Mouse (Mus musculus): Measurements from ENCODE around the gene Dyrk3. TPM values are rescaled to one million over a fixed set of nuclear protein-coding genes. Genes with fewer than 3 reads are reported as not detected.

Dyrk3 gene
- polyA plus RNA-seq, 1 experiment from 2014 or later = 0.80 TPM

DNA sequence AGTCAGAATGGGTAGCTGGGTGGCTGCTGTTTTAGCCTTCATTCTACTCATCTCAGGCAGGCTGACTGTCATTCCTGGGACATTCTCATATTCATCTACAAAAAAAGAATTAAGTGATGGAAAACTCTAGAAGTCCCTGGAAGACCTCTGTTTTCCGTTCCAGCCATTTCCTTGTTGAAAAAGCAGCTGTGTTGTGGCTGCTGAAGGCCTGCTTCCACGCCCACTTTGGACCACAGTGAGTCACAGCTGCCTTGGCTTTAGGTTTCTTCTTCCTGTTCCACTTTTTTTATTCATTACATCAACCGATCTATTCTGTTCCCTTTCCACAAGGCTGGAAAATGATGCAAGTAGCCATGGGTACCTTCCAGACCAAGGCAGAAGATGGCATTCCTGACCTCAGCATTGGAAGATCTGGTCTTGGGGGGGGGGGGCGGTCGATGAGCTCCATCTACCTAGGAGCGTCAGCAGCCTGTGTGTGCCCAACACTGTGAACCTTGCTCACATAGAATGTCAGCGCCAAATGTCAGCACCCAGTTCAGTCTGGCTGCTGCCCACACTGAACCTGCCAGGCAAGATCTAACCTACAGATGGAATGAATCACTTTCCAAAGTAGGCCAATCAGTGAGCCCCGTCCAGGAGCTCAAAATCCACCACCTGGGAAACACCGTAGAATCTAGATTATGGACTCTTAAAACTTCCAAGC lies 46.3 kb upstream of the Dyrk3 start:
- WGBS = 63% methylated on average over 9 of the region's 9 CpGs
- Histone ChIP-seq H3K4me3 (ENCODE audit: low read depth, low read length) (no peak overlapping the region), H3K4me1 (replicated peaks; ENCODE audit: control insufficient read depth, insufficient read depth, low read length) (no peaks in the 10 kb centered on the region), H3K36me3 (ENCODE audit: control insufficient read depth, insufficient read depth) (peaks cover 4% of the 10 kb centered on the region; the same call in 1 of the 2 replicates), H3K27me3 (replicated peaks; ENCODE audit: control insufficient read depth, insufficient read depth, low read length) (no peaks in the 10 kb centered on the region), H3K4me2 (replicated peaks; ENCODE audit: low read depth) (no peak overlapping the region), H3K9me3 (ENCODE audit: control insufficient read depth) (no peaks in the 10 kb centered on the region), H3K9ac (ENCODE audit: low read depth, low read length) (no peak overlapping the region), H3K27ac (ENCODE audit: low read depth, low read length) (no peak overlapping the region)
- no peak for TF ChIP-seq CTCF (IDR thresholded peaks at IDR 0.05; ENCODE audit: low read depth)
- no peak for ATAC-seq

DNA sequence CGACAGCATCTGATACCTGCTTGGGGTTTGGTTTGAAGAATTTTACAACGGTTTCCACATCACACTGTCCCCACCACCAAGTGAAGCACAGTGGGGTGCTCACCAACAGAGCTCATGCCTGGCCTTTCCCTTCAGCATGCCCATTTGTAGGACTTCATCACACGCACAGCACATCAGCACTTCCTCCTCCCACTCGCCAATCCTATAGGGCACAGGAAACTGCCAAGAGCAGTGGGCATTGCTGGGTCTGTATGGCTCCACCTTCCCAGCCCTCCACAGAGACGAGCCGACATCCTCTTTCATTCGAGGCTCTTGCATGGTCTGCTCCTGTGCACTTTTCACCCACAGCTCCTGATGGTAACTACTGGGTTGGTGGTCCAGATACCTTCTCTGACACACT lies 45.1 kb upstream of the Dyrk3 start:
- Histone ChIP-seq H3K4me1 (replicated peaks; ENCODE audit: control insufficient read depth, insufficient read depth, low read length) (no peaks in the 10 kb centered on the region), H3K4me3 (ENCODE audit: low read depth, low read length) (no peak overlapping the region), H3K9ac (ENCODE audit: low read depth, low read length) (no peak overlapping the region), H3K27ac (ENCODE audit: low read depth, low read length) (no peak overlapping the region), H3K4me2 (replicated peaks; ENCODE audit: low read depth) (no peak overlapping the region), H3K27me3 (replicated peaks; ENCODE audit: control insufficient read depth, insufficient read depth, low read length) (no peaks in the 10 kb centered on the region), H3K9me3 (ENCODE audit: control insufficient read depth) (no peaks in the 10 kb centered on the region), H3K36me3 (ENCODE audit: control insufficient read depth, insufficient read depth) (peaks cover 7% of the 10 kb centered on the region; the same call in 1 of the 2 replicates)
- TF ChIP-seq CTCF (IDR thresholded peaks at IDR 0.05; ENCODE audit: low read depth) = no peak
- 85% methylated on average over 7 of the region's 7 CpGs for WGBS
- no peak for ATAC-seq

DNA sequence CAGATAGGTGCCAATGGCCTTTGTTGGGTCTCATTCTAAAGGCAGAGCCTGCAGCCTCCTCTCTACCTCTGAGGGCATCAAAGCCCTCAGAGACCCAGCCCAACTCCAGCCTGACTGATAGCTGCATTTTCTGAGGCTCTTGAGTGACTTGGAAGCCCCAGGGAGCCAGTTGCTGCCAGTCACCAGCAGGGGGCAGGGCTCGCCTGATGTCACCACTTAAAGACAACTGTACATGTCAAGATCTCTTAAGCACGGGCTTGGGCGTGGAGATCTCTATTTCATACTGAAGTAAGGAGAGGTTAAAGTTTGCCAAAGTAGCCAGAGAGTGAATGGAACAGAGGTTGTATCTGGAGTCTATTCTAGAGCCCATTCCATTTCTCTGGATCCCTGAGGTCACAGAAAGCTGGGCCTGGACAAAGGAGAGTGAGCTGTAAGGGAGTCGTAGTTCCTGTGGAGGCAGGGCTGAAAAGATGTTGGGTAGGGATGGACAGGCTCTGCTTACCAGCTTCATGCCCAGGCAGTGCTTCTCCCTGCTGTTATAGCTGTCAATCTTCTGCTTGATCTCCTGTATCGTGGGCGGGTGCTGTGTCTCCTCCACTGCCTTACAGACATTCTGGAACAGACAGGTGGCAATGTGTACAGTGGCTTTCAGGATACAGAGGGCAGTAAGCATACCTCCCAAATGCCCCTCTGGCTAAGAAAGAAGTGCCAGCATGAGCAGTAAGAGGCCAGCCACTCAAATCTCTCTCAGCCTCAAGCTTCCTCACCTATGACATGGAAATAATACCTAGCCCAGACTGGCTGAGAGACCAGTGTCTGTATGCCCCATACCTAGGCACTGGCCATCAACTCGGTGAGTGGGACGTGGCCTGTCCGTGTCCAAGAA lies 43.7 kb upstream of the Dyrk3 start:
- Histone ChIP-seq H3K9ac (ENCODE audit: low read depth, low read length) (no peak overlapping the region), H3K27ac (ENCODE audit: low read depth, low read length) (no peak overlapping the region), H3K36me3 (ENCODE audit: control insufficient read depth, insufficient read depth) (peaks cover 16% of the 10 kb centered on the region), H3K4me2 (replicated peaks; ENCODE audit: low read depth) (no peak overlapping the region), H3K27me3 (replicated peaks; ENCODE audit: control insufficient read depth, insufficient read depth, low read length) (no peaks in the 10 kb centered on the region), H3K4me1 (replicated peaks; ENCODE audit: control insufficient read depth, insufficient read depth, low read length) (no peaks in the 10 kb centered on the region), H3K9me3 (ENCODE audit: control insufficient read depth) (no peaks in the 10 kb centered on the region), H3K4me3 (ENCODE audit: low read depth, low read length) (no peak overlapping the region)
- WGBS = 60% methylated on average over 9 of the region's 9 CpGs
- ATAC-seq = peak; percentile 56; the same call in 1 of the 2 replicates
- peak; percentile 93 for TF ChIP-seq CTCF (IDR thresholded peaks at IDR 0.05; ENCODE audit: low read depth)

DNA sequence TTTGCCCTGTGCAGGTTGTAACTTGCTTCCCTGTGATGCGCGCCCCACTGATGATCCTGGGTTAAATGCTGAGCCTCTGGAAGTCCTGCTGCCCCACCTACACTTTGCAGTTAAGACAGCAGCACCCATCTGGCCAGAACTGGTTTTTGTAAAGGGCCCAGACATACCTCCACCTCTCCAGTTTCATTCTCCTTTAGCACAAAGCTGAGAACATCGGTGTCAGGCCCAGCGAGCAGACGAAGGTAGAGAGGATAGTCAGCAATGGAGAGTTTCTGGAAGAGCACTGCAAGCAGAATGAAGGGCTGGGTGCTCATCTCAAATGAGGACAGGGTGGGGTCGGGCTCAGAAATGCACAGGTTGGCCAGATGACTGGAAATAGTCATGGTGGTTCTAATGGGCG lies 42.2 kb upstream of the Dyrk3 start:
- no peak for ATAC-seq
- H3K27me3 ChIP-seq (replicated peaks; ENCODE audit: control insufficient read depth, insufficient read depth, low read length) = no peaks in the 10 kb centered on the region
- 95% methylated on average over 7 of the region's 7 CpGs for WGBS
- no peak for TF ChIP-seq CTCF (IDR thresholded peaks at IDR 0.05; ENCODE audit: low read depth)
- no peaks in the 10 kb centered on the region for H3K9me3 ChIP-seq (ENCODE audit: control insufficient read depth)
- H3K4me3 ChIP-seq (ENCODE audit: low read depth, low read length) = no peak overlapping the region
- H3K36me3 ChIP-seq (ENCODE audit: control insufficient read depth, insufficient read depth) = peaks cover 30% of the 10 kb centered on the region
- no peak overlapping the region for H3K9ac ChIP-seq (ENCODE audit: low read depth, low read length)
- no peaks in the 10 kb centered on the region for H3K4me1 ChIP-seq (replicated peaks; ENCODE audit: control insufficient read depth, insufficient read depth, low read length)
- no peak overlapping the region for H3K27ac ChIP-seq (ENCODE audit: low read depth, low read length)
- H3K4me2 ChIP-seq (replicated peaks; ENCODE audit: low read depth) = no peak overlapping the region

DNA sequence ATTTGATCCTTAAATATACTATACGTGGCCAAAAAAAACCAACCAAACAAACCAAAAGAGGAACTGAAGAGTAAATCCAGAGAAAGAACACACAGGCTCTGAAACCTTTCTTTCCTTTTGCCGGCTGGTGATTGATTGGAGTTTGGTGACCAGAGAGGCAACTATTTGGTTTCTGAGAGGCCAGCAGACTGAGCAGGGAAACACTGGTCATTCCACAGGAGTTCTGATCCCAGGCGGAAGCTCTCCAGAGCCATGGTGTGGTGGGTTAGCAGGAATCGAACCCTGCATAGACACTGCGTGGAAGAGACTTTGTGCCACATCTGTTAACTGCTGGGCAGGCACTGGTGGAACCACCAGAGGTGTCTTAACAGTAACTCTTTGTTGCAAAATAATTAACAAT lies 39.9 kb upstream of the Dyrk3 start:
- no peak overlapping the region for H3K4me3 ChIP-seq (ENCODE audit: low read depth, low read length)
- H3K27ac ChIP-seq (ENCODE audit: low read depth, low read length) = no peak overlapping the region
- no peak overlapping the region for H3K4me2 ChIP-seq (replicated peaks; ENCODE audit: low read depth)
- no peak for TF ChIP-seq CTCF (IDR thresholded peaks at IDR 0.05; ENCODE audit: low read depth)
- WGBS = 77% methylated on average over 5 of the region's 5 CpGs
- no peak for ATAC-seq
- no peak overlapping the region for H3K9ac ChIP-seq (ENCODE audit: low read depth, low read length)
- no peaks in the 10 kb centered on the region for H3K4me1 ChIP-seq (replicated peaks; ENCODE audit: control insufficient read depth, insufficient read depth, low read length)
- H3K27me3 ChIP-seq (replicated peaks; ENCODE audit: control insufficient read depth, insufficient read depth, low read length) = no peaks in the 10 kb centered on the region
- no peaks in the 10 kb centered on the region for H3K9me3 ChIP-seq (ENCODE audit: control insufficient read depth)
- peaks cover 35% of the 10 kb centered on the region for H3K36me3 ChIP-seq (ENCODE audit: control insufficient read depth, insufficient read depth)

DNA sequence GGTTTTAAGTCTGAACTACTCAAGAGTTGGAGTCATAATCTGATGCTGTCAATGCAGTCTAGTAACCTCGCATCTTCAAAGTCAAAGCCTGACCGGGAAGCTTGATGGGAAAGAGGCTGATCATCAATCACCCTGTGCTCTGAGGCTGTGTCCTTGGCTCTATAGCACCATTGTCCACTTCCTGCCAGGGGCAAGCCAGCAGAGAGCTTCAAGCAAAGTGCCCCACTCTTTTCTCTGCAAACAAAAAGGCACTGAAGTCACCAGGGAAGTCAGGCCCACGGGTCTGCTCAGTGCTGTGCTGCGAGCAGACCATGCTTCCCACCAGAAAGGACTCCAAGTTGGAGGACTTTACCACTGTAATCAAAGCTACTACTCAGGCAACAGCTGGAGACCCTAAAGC lies 39.1 kb upstream of the Dyrk3 start:
- no peaks in the 10 kb centered on the region for H3K9me3 ChIP-seq (ENCODE audit: control insufficient read depth)
- H3K36me3 ChIP-seq (ENCODE audit: control insufficient read depth, insufficient read depth) = peaks cover 41% of the 10 kb centered on the region
- no peak overlapping the region for H3K4me3 ChIP-seq (ENCODE audit: low read depth, low read length)
- H3K27ac ChIP-seq (ENCODE audit: low read depth, low read length) = no peak overlapping the region
- H3K9ac ChIP-seq (ENCODE audit: low read depth, low read length) = no peak overlapping the region
- TF ChIP-seq CTCF (IDR thresholded peaks at IDR 0.05; ENCODE audit: low read depth) = no peak
- H3K27me3 ChIP-seq (replicated peaks; ENCODE audit: control insufficient read depth, insufficient read depth, low read length) = no peaks in the 10 kb centered on the region
- no peaks in the 10 kb centered on the region for H3K4me1 ChIP-seq (replicated peaks; ENCODE audit: control insufficient read depth, insufficient read depth, low read length)
- WGBS = 78% methylated on average over 4 of the region's 4 CpGs
- no peak overlapping the region for H3K4me2 ChIP-seq (replicated peaks; ENCODE audit: low read depth)
- ATAC-seq = no peak

Data from intestine, postnatal 0 days (tissue).